Mouse (Mus musculus) kidney, adult 2 months (tissue): ENCODE measurements around the gene Cd83. TPM values are rescaled to one million over a fixed set of nuclear protein-coding genes. Genes with fewer than 3 reads are reported as not detected.

Experiments
- DNase-seq: peaks from one replicate; pipeline ENCODE4 v3.0.0; 2021
- H3K27ac ChIP-seq: fragments of 200-500 bp; 2 replicates; pipeline ENCODE4 v1.5.1; 2012; ENCODE audit warnings: low read depth, low read length, control low read depth, inconsistent platforms; ENCODE audit not compliant: insufficient read depth
- H3K27me3 ChIP-seq: fragments of 200-500 bp; replicated peaks from 2 replicates; pipeline ENCODE4 v1.6.1; 2012; ENCODE audit warnings: mild to moderate bottlenecking, moderate library complexity, low read length, inconsistent platforms; ENCODE audit not compliant: control insufficient read depth, insufficient read depth
- H3K36me3 ChIP-seq: fragments of 200-500 bp; 2 replicates; pipeline ENCODE4 v1.6.1; 2012; ENCODE audit warnings: mild to moderate bottlenecking, moderate library complexity, low read length, inconsistent platforms; ENCODE audit not compliant: control insufficient read depth, insufficient read depth
- H3K4me1 ChIP-seq: fragments of 200-500 bp; 2 replicates; pipeline ENCODE4 v1.6.1; 2011; ENCODE audit warnings: low read length; ENCODE audit not compliant: control insufficient read depth, insufficient read depth
- H3K4me3 ChIP-seq: fragments of 200-500 bp; 2 replicates; pipeline ENCODE4 v1.5.1; 2011; ENCODE audit warnings: mild to moderate bottlenecking, low read depth, low read length, control low read depth; ENCODE audit not compliant: insufficient read depth
- CTCF ChIP-seq: fragments of 200-500 bp; conservative IDR thresholded peaks from 2 replicates; pipeline ENCODE4 v1.5.1; 2011; ENCODE audit warnings: low read depth, mild to moderate bottlenecking, control low read depth, low read length, moderate library complexity, mixed read lengths; ENCODE audit not compliant: insufficient read depth, insufficient read length
- POLR2A ChIP-seq: fragments of 200-500 bp; IDR thresholded peaks from one replicate; pipeline ENCODE4 v1.6.1; 2011; ENCODE audit warnings: low read depth, low read length, control low read depth
- WGBS: fragments of 180-500 bp; shearing (Covaris S2); methylation state at CpG from one replicate; pipeline ENCODE4 v1.1.7; 2018; 5-methylcytosine and 5-hydroxymethylcytosine counted together
- polyA plus RNA-seq: library from polyadenylated mRNA; depleted of rRNA; stranded (reverse); fragments of >200 nt; gene quantifications from 2 replicates; pipeline ENCODE4 v1.2.3, GENCODE M21; 2012

Cd83 gene
- polyA plus RNA-seq, 1 experiment, result 3.3 TPM

- Histone ChIP-seq H3K36me3 (no peaks in the 10 kb centered on the region), H3K27ac (no peak overlapping the region), H3K4me3 (no peak overlapping the region), H3K4me1 (no peaks in the 10 kb centered on the region), H3K27me3 (no peaks in the 10 kb centered on the region)
- DNase-seq, result no peak
- 90% methylated on average over 8 of the region's 8 CpGs for WGBS
- TF ChIP-seq POLR2A (no peak), CTCF (no peak)
Measured at GRCm38 (mm10) chr13:43802361-43803137, 18.0 kb downstream of the Cd83 start.

- H3K36me3 ChIP-seq, result no peaks in the 10 kb centered on the region
Measured at GRCm38 (mm10) chr13:43804648-43805047, 20.1 kb downstream of the Cd83 start.

GRCm38 (mm10) chr13:43805159-43805758, 20.7 kb downstream of the Cd83 start:
- no peaks in the 10 kb centered on the region for H3K36me3 ChIP-seq
- WGBS, result 95% methylated on average over 5 of the region's 5 CpGs
- H3K27ac ChIP-seq, result no peak overlapping the region
- no peaks in the 10 kb centered on the region for H3K27me3 ChIP-seq
- no peak overlapping the region for H3K4me3 ChIP-seq
- no peaks in the 10 kb centered on the region for H3K4me1 ChIP-seq
- no peak for TF ChIP-seq POLR2A
- no peak for TF ChIP-seq CTCF
- DNase-seq, result no peak

More at GRCm38 (mm10) chr13:43804648-43805047, 20.1 kb downstream of the Cd83 start:
- Histone ChIP-seq H3K27ac (no peak overlapping the region), H3K4me1 (no peaks in the 10 kb centered on the region), H3K4me3 (no peak overlapping the region), H3K27me3 (no peaks in the 10 kb centered on the region)
- no peak for DNase-seq
- TF ChIP-seq CTCF (no peak), POLR2A (no peak)
- 88% methylated on average over 3 of the region's 3 CpGs for WGBS

- Histone ChIP-seq H3K36me3 (no peaks in the 10 kb centered on the region), H3K4me1 (no peaks in the 10 kb centered on the region), H3K27me3 (no peaks in the 10 kb centered on the region), H3K4me3 (no peak overlapping the region), H3K27ac (no peak overlapping the region)
- 58% methylated on average over 14 of the region's 14 CpGs for WGBS
- TF ChIP-seq CTCF, result no peak
- no peak for TF ChIP-seq POLR2A
- no peak for DNase-seq
Measured at GRCm38 (mm10) chr13:43806371-43807271, 22.0 kb downstream of the Cd83 start.

GRCm38 (mm10) chr13:43807272-43807675, 22.7 kb downstream of the Cd83 start:
- no peak for DNase-seq
- H3K27ac ChIP-seq, result no peak overlapping the region
- no peak overlapping the region for H3K4me3 ChIP-seq
- H3K27me3 ChIP-seq, result no peaks in the 10 kb centered on the region
- WGBS, result 87% methylated on average over 3 of the region's 3 CpGs
- no peaks in the 10 kb centered on the region for H3K36me3 ChIP-seq
- TF ChIP-seq CTCF (no peak), POLR2A (no peak)
- H3K4me1 ChIP-seq, result no peaks in the 10 kb centered on the region

GRCm38 (mm10) chr13:43810621-43811020, 26.0 kb downstream of the Cd83 start:
- WGBS, result 89% methylated on average over 6 of the region's 6 CpGs
- TF ChIP-seq CTCF (no peak), POLR2A (no peak)

GRCm38 (mm10) chr13:43811835-43812234, 27.3 kb downstream of the Cd83 start:
- 95% methylated on average over 3 of the region's 3 CpGs for WGBS
- Histone ChIP-seq H3K4me3 (no peak overlapping the region), H3K27me3 (no peaks in the 10 kb centered on the region), H3K36me3 (no peaks in the 10 kb centered on the region), H3K4me1 (no peaks in the 10 kb centered on the region), H3K27ac (no peak overlapping the region)
- no peak for TF ChIP-seq CTCF
- no peak for TF ChIP-seq POLR2A
- no peak for DNase-seq

More at GRCm38 (mm10) chr13:43810621-43811020, 26.0 kb downstream of the Cd83 start:
- no peaks in the 10 kb centered on the region for H3K27me3 ChIP-seq
- H3K4me1 ChIP-seq, result no peaks in the 10 kb centered on the region
- DNase-seq, result no peak
- H3K36me3 ChIP-seq, result no peaks in the 10 kb centered on the region
- H3K4me3 ChIP-seq, result no peak overlapping the region
- H3K27ac ChIP-seq, result no peak overlapping the region
